Comparison of ENCODE assay signal across 8 mouse cellular contexts in genomic region chr7:142533059-142533855, GRCm38 (mm10). TPM values are rescaled to one million over a fixed set of nuclear protein-coding genes. Genes with fewer than 3 reads are reported as not detected.
DNase-seq lines count a peak whose midpoint lies in the region; ATAC-seq and TF ChIP-seq lines count a peak whose summit lies in the region.

No protein-coding gene starts in this region.

- H3K4me2 ChIP-seq in heart, embryonic 12.5 days = peak overlapping the region; percentile 70
- H3K4me2 ChIP-seq in kidney, postnatal 0 days (ENCODE audit: low read length) = peak overlapping the region; percentile 83

- peak overlapping the region; percentile 92 for H3K27ac ChIP-seq in heart, embryonic 12.5 days (ENCODE audit: poor library complexity, severe bottlenecking)
- H3K27ac ChIP-seq in kidney, postnatal 0 days = peak overlapping the region; percentile 96
- peak overlapping the region; percentile 45 for H3K27ac ChIP-seq in liver, adult 2 months (replicated peaks; ENCODE audit: insufficient read depth, low read depth, low read length)

- 2% methylated on average over 44 of the region's 44 CpGs for WGBS in heart, embryonic 12.5 days
- 2% methylated on average over 40 of the region's 44 CpGs for WGBS in kidney, postnatal 0 days
- WGBS in liver, adult 2 months = 1% methylated on average over 42 of the region's 44 CpGs

- H3K9ac ChIP-seq in heart, embryonic 12.5 days = peak overlapping the region; percentile 76
- peak overlapping the region; percentile 82 for H3K9ac ChIP-seq in kidney, postnatal 0 days (ENCODE audit: low read depth, low read length)
- peak overlapping the region; percentile 71 for H3K9ac ChIP-seq in liver, adult 2 months (ENCODE audit: low read depth, low read length)

- peaks cover 43% of the 10 kb centered on the region for H3K4me1 ChIP-seq in erythroblast, embryonic 14.5 days (ENCODE audit: control insufficient read depth)
- H3K4me1 ChIP-seq in heart, embryonic 12.5 days (replicated peaks) = peaks cover 67% of the 10 kb centered on the region
- peaks cover 21% of the 10 kb centered on the region; the same call in 1 of the 2 replicates for H3K4me1 ChIP-seq in kidney, postnatal 0 days (replicated peaks; ENCODE audit: insufficient read depth, low read length)
- peaks cover 12% of the 10 kb centered on the region for H3K4me1 ChIP-seq in liver, adult 2 months (ENCODE audit: control insufficient read depth, insufficient read depth, low read length)

- peak overlapping the region; percentile 86 for H3K4me3 ChIP-seq in erythroblast, embryonic 14.5 days (replicated peaks)
- H3K4me3 ChIP-seq in heart, embryonic 12.5 days = peak overlapping the region; percentile 57
- H3K4me3 ChIP-seq in kidney, postnatal 0 days (replicated peaks; ENCODE audit: low read depth, low read length) = peak overlapping the region; percentile 53
- peak overlapping the region; percentile 77 for H3K4me3 ChIP-seq in liver, adult 2 months (ENCODE audit: insufficient read depth, low read depth, low read length)

- TF ChIP-seq CTCF in brain, embryonic 14.5 days (IDR thresholded peaks at IDR 0.05; ENCODE audit: borderline replicate concordance, extremely low read depth, insufficient read depth, insufficient read length) = peak; percentile 88
- peak; percentile 76 for TF ChIP-seq CTCF in kidney, postnatal 0 days (IDR thresholded peaks at IDR 0.05; ENCODE audit: low read depth)
- peak; percentile 86 for TF ChIP-seq CTCF in liver, adult 2 months (IDR thresholded peaks at IDR 0.05; ENCODE audit: low read depth, low read length)

- H3K79me2 ChIP-seq in liver, adult 2 months (ENCODE audit: control insufficient read depth, insufficient read depth, low read length) = no peaks in the 10 kb centered on the region

- DNase-seq in CD4-positive helper T cell, adult 2 months (ENCODE audit: low read depth, low spot score) = peak; percentile 92
- DNase-seq in brain, embryonic 14.5 days (ENCODE audit: low read depth) = peak; percentile 93
- peak; percentile 91 for DNase-seq in kidney, postnatal 0 days (ENCODE audit: low spot score)
- DNase-seq in liver, adult 2 months (ENCODE audit: extremely low read depth, low read depth, low spot score) = peak; percentile 75
- DNase-seq in spleen, postnatal 36 days (ENCODE audit: low spot score in 2 of 2) = peak; percentile 76 to 77

- H3K36me3 ChIP-seq in erythroblast, embryonic 14.5 days (ENCODE audit: control insufficient read depth) = peaks cover 26% of the 10 kb centered on the region
- peaks cover 5% of the 10 kb centered on the region for H3K36me3 ChIP-seq in heart, embryonic 12.5 days
- peaks cover 5% of the 10 kb centered on the region; the same call in 1 of the 2 replicates for H3K36me3 ChIP-seq in kidney, postnatal 0 days (ENCODE audit: insufficient read depth, low read length)
- no peaks in the 10 kb centered on the region for H3K36me3 ChIP-seq in liver, adult 2 months (ENCODE audit: control insufficient read depth, insufficient read depth, low read length)

- no peaks in the 10 kb centered on the region for H3K9me3 ChIP-seq in erythroblast, embryonic 14.5 days (ENCODE audit: control insufficient read depth, low read length)
- H3K9me3 ChIP-seq in heart, embryonic 12.5 days (replicated peaks) = no peaks in the 10 kb centered on the region
- H3K9me3 ChIP-seq in kidney, postnatal 0 days (replicated peaks; ENCODE audit: low read length) = no peaks in the 10 kb centered on the region

- peaks cover 26% of the 10 kb centered on the region for H3K27me3 ChIP-seq in erythroblast, embryonic 14.5 days (ENCODE audit: control insufficient read depth)
- H3K27me3 ChIP-seq in heart, embryonic 12.5 days (replicated peaks) = no peaks in the 10 kb centered on the region
- no peaks in the 10 kb centered on the region for H3K27me3 ChIP-seq in kidney, postnatal 0 days (ENCODE audit: insufficient read depth, low read length)
- H3K27me3 ChIP-seq in liver, adult 2 months (ENCODE audit: control insufficient read depth, insufficient read depth, low read length) = no peaks in the 10 kb centered on the region

- peak; percentile 83 for ATAC-seq in heart, embryonic 12.5 days (ENCODE audit: insufficient number of reproducible peaks, low FRiP score)
- ATAC-seq in kidney, postnatal 0 days (replicated peaks; ENCODE audit: low FRiP score, low read depth) = peak; percentile 89
- peak; percentile 65 for ATAC-seq in monocyte, adult 5-6 weeks (replicated peaks; ENCODE audit: insufficient number of reproducible peaks, low FRiP score, low TSS enrichment, poor library complexity, severe bottlenecking)

- TF ChIP-seq POLR2A in brain, embryonic 14.5 days (IDR thresholded peaks at IDR 0.05; ENCODE audit: borderline replicate concordance, extremely low read depth, insufficient read depth, insufficient read length, poor library complexity, severe bottlenecking) = peak; percentile 64
- no peak for TF ChIP-seq POLR2A in liver, adult 2 months (IDR thresholded peaks at IDR 0.05; ENCODE audit: extremely low read depth, insufficient read depth, low read length)

RNA-seq across cellular contexts. Expression of gene Mrpl23, which starts 0.8 kb away (rescaled TPM):
- 80.2 and 111 TPM in 2 replicates for polyA plus RNA-seq in brain, embryonic 14.5 days (2012; rRNA removed)
- 0.90 and 2.4 TPM in 2 replicates for polyA plus RNA-seq in erythroblast, embryonic 14.5 days (2012)
- polyA plus RNA-seq in heart, embryonic 12.5 days (2016; fragmentation: Nextera tagmentation; extraction: Ambion mirVana) = 12.0 and 15.2 TPM in 2 replicates
- 21.3 and 22.6 TPM in 2 replicates for polyA plus RNA-seq in kidney, postnatal 0 days (2015; fragmentation: Nextera tagmentation; extraction: Ambion mirVana)
- total RNA-seq in liver, adult 2 months (2014; rRNA removed) = 45.0 and 54.8 TPM in 2 replicates
- 7.6 and 9.0 TPM in 2 replicates for polyA plus RNA-seq in liver, adult 2 months (2012; rRNA removed)
- total RNA-seq in monocyte, adult 5-6 weeks (2017) = 9.7 to 34.1 TPM (median 22.6 TPM) in 3 replicates

RNA-seq across cellular contexts. Expression of gene Tnnt3, which starts 34.6 kb away (rescaled TPM):
- polyA plus RNA-seq in brain, embryonic 14.5 days (2012; rRNA removed) = 0.68 and 1.9 TPM in 2 replicates
- polyA plus RNA-seq in erythroblast, embryonic 14.5 days (2012) = not detected in 2 replicates
- 6.4 and 9.3 TPM in 2 replicates for polyA plus RNA-seq in heart, embryonic 12.5 days (2016; fragmentation: Nextera tagmentation; extraction: Ambion mirVana)
- polyA plus RNA-seq in kidney, postnatal 0 days (2015; fragmentation: Nextera tagmentation; extraction: Ambion mirVana) = 3.4 TPM in 2 replicates
- 6.4 TPM in 1 of 2 replicates, not detected in the other for total RNA-seq in liver, adult 2 months (2014; rRNA removed)
- polyA plus RNA-seq in liver, adult 2 months (2012; rRNA removed) = not detected in 2 replicates
- total RNA-seq in monocyte, adult 5-6 weeks (2017) = 13.6 to 16.7 TPM (median 15.5 TPM) in 3 replicates

Comparison
In these comparisons a context has a peak if more than half of its experiments do, and no peak if none do; other contexts are left out.
1. Peak in every context shown above with its lines: DNase-seq, ATAC-seq, H3K4me3 ChIP-seq and H3K27ac ChIP-seq.
2. H3K27ac ChIP-seq: peak in every context shown above with its lines; median percentile 96 in kidney, postnatal 0 days; 92 in heart, embryonic 12.5 days; 45 in liver, adult 2 months.